Mouse (Mus musculus) gastrocnemius, postnatal 25 days (tissue): Measurements from ENCODE around the gene Eps8. TPM values are rescaled to one million over a fixed set of nuclear protein-coding genes. Genes with fewer than 3 reads are reported as not detected.

Experiments
- total RNA-seq, 2 experiments: library from RNA; stranded (reverse); gene quantifications; 1 replicate in 1 of 2; 2 replicates in 1 of 2; pipeline ENCODE4 v1.2.3; 2021

The Eps8 gene
- total RNA-seq, 2 experiments from 2014 or later, result 4.7 to 6.0 TPM

Other genes starting within 250 kb of the Eps8 start
- gene Strap, start 80.2 kb upstream of the Eps8 start, total RNA-seq, result 10 to 100 TPM; 74.4 to 78.2 TPM
- 10 to 100 TPM; 10.4 to 11.0 TPM for gene Dera, start 99.7 kb upstream of the Eps8 start, total RNA-seq